Mouse (Mus musculus) bone marrow macrophage, adult 2 months (primary cell): ENCODE measurements around the gene Megf6. TPM values are rescaled to one million over a fixed set of nuclear protein-coding genes. Genes with fewer than 3 reads are reported as not detected.

ENCODE experiments used
- H3K27ac ChIP-seq: 2 replicates; pipeline ENCODE4 v1.5.1; 2012; ENCODE audit warnings: low read depth, low read length; ENCODE audit not compliant: insufficient read depth
- H3K4me1 ChIP-seq: 2 replicates; pipeline ENCODE4 v1.6.1; 2012; ENCODE audit warnings: low read length; ENCODE audit not compliant: control insufficient read depth, insufficient read depth
- H3K4me3 ChIP-seq: 2 replicates; pipeline ENCODE4 v1.5.1; 2012; ENCODE audit warnings: mild to moderate bottlenecking, low read length, moderate library complexity; ENCODE audit not compliant: insufficient read depth
- CTCF ChIP-seq: IDR thresholded peaks from 2 replicates; pipeline ENCODE4 v1.5.1; 2012; ENCODE audit warnings: low read depth, mild to moderate bottlenecking, low read length, moderate library complexity
- POLR2A ChIP-seq: IDR thresholded peaks from 2 replicates; pipeline ENCODE4 v1.6.1; 2012; ENCODE audit warnings: mild to moderate bottlenecking, low read depth, low read length, borderline replicate concordance
- polyA plus RNA-seq: library from polyadenylated mRNA; stranded (reverse); fragments of >200 nt; gene quantifications from 2 replicates; pipeline ENCODE4 v1.2.4, GENCODE M21; 2012; ENCODE audit not compliant: missing spikeins, insufficient read depth, insufficient read length

Gene Megf6
- polyA plus RNA-seq, 1 experiment: not detected

- no peak for TF ChIP-seq POLR2A
- no peak for TF ChIP-seq CTCF
These were observed 10.5 kb upstream of the Megf6 start for GRCm38 (mm10) chr4:154159961-154160537.

GRCm38 (mm10) chr4:154160538-154161390 is 9.8 kb upstream of the Megf6 start, which contains the start of gene Tprgl:
Gene Tprgl, minus strand, starts transcription at chr4:154160666.
- TF ChIP-seq POLR2A (no peak; the same call in 1 of the 2 replicates), CTCF (no peak)
- Histone ChIP-seq H3K4me1 (peaks cover 5% of the 10 kb centered on the region; the same call in 1 of the 2 replicates), H3K4me3 (peak within 1 kb of the TSS; percentile 96), H3K27ac (peak within 1 kb of the TSS; percentile 38)

More at GRCm38 (mm10) chr4:154159961-154160537, 10.5 kb upstream of the Megf6 start:
- H3K27ac ChIP-seq: peak overlapping the region; percentile 38; the same call in 1 of the 2 replicates
- H3K4me3 ChIP-seq: peak overlapping the region; percentile 96
- peaks cover 5% of the 10 kb centered on the region; the same call in 1 of the 2 replicates for H3K4me1 ChIP-seq

- peaks cover 5% of the 10 kb centered on the region; the same call in 1 of the 2 replicates for H3K4me1 ChIP-seq
- H3K27ac ChIP-seq: no peak overlapping the region
- no peak overlapping the region for H3K4me3 ChIP-seq
- TF ChIP-seq CTCF (peak; percentile 61; the same call in 1 of the 2 replicates), POLR2A (no peak)
These were observed 7.2 kb upstream of the Megf6 start for GRCm38 (mm10) chr4:154163296-154163695.

GRCm38 (mm10) chr4:154167053-154167452 is 3.5 kb upstream of the Megf6 start:
- Histone ChIP-seq H3K4me3 (no peak overlapping the region), H3K27ac (no peak overlapping the region), H3K4me1 (no peaks in the 10 kb centered on the region)
- TF ChIP-seq POLR2A: no peak
- TF ChIP-seq CTCF: peak; percentile 42; the same call in 1 of the 2 replicates

GRCm38 (mm10) chr4:154170021-154170420 is 509 bp upstream of the Megf6 start:
- H3K4me3 ChIP-seq: no peak overlapping the region
- no peaks in the 10 kb centered on the region for H3K4me1 ChIP-seq
- no peak for TF ChIP-seq CTCF
- no peak for TF ChIP-seq POLR2A
- no peak overlapping the region for H3K27ac ChIP-seq

- Histone ChIP-seq H3K27ac (no peak overlapping the region), H3K4me1 (no peaks in the 10 kb centered on the region), H3K4me3 (no peak overlapping the region)
- TF ChIP-seq CTCF (no peak), POLR2A (no peak)
These were observed 811 bp downstream of the Megf6 start for GRCm38 (mm10) chr4:154171151-154171930.

GRCm38 (mm10) chr4:154171931-154172604 is 1.5 kb downstream of the Megf6 start:
- H3K27ac ChIP-seq: no peak overlapping the region
- no peak for TF ChIP-seq POLR2A
- TF ChIP-seq CTCF: no peak
- no peaks in the 10 kb centered on the region for H3K4me1 ChIP-seq
- H3K4me3 ChIP-seq: no peak overlapping the region

- no peaks in the 10 kb centered on the region for H3K4me1 ChIP-seq
- TF ChIP-seq POLR2A (no peak), CTCF (no peak)
- H3K4me3 ChIP-seq: no peak overlapping the region
- no peak overlapping the region for H3K27ac ChIP-seq
These were observed 6.7 kb downstream of the Megf6 start for GRCm38 (mm10) chr4:154177257-154177656.

GRCm38 (mm10) chr4:154181001-154181400 is 10.5 kb downstream of the Megf6 start:
- no peak overlapping the region for H3K27ac ChIP-seq
- TF ChIP-seq POLR2A (no peak), CTCF (no peak)
- no peaks in the 10 kb centered on the region for H3K4me1 ChIP-seq
- no peak overlapping the region for H3K4me3 ChIP-seq
